Mouse (Mus musculus) right cerebral cortex, postnatal 14 days (tissue): ENCODE results near the gene Gm5447.

Experiments
- DNase-seq: peaks from one replicate; pipeline ENCODE4 v3.0.0; 2022

The Gm5447 gene

DNA sequence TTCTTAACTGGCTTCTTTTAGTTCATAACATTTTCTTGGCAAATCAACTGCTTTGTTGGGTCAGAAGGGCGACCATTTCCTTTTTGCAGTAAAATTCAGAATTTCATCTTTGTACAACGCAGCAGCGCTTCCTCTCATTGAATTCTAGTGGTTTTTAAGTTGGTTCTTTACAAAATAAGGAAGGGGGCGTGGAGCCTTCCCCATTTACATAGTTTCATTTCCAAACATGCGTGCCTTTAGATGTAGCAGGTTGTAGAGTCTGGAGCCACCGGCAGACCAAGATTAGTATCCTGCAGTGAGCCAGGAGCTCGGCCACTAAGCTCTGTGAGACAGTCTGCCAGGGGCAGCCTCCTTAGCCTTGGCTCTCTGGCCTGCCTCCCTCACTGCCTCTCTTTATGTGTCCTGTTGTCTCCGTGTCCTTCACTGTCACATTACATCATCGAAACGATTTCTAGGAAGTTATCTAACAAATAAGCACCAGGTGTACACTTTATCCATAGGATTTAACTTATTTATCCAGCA is 13.0 kb downstream of the Gm5447 start:
- DNase-seq: no peak

DNA sequence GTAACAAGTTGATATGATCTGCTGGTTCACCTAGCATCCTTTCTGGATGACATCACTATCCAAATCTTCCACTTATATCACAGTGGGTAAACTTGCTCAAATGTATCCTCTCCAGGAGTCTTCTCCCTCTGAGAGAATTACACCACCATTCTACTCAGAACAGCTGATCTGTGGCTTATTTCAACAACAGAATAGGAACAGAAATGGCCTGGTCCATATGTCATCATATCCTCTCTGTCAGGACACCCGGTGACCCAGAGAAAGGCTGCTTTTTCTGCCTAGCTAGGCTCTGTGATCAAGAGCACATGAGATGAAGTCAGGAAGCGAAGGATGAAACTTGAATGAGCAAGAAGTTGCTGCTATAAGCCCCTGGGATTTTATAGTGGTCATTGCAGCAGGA is 13.7 kb downstream of the Gm5447 start:
- DNase-seq: no peak

DNA sequence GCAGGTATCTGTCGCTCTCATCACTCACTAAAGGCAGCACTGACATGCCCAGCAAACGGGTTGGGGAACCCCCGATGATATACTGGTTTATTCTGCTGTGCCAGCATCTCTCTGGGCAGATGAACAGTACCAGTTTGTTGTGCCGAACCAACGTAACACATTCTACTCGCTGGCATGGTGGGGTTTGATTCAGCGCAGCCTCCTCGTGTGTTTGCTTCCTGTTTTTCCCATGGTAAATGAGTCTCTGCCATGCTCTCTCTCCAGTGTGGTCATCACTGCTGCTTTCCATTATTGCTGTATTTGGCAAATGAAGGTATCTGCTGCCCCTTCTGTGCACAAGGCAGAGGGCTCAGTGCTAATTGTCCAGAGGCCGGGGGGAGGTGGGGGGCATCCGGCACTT is 15.7 kb downstream of the Gm5447 start:
- DNase-seq: no peak

DNA sequence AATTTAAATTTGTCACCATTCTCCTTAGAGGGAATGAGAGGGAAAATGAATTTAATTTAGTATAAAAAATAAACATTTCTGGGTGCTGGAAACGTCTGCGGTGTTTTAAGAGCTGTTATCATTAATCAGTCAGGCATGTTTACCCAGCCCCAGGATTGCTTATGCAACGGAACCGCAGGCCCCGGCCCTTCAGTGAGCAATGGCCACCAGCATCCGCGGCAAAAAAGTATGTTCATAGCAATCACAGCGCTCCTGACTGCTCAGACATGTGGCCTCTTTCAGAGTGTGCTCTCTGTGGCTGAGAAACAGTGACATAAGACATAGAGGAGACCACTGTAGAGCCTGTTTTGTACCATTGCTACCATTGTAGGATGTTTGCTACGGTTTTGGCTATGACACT is 16.2 kb downstream of the Gm5447 start:
- DNase-seq: no peak

DNA sequence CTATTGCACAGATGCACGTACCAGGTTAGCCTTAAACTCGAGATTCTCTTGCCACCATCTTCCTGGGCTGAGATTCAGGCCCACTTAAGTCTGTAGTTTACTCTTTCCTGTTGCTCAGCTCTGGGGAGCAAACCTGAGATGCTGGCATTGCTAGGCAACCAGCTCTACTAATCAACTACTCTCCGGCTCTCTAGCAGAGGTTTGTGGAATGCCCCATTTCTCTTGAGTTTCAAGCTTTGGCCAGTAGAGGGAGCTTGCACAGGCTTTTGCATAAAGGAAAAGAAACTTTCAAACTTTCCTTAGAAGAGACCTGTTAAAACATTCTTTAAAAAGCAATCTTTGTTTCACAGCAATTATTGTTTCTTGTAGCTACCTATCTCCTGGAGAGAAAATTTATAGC is 19.8 kb downstream of the Gm5447 start:
- DNase-seq: peak; percentile 44

DNA sequence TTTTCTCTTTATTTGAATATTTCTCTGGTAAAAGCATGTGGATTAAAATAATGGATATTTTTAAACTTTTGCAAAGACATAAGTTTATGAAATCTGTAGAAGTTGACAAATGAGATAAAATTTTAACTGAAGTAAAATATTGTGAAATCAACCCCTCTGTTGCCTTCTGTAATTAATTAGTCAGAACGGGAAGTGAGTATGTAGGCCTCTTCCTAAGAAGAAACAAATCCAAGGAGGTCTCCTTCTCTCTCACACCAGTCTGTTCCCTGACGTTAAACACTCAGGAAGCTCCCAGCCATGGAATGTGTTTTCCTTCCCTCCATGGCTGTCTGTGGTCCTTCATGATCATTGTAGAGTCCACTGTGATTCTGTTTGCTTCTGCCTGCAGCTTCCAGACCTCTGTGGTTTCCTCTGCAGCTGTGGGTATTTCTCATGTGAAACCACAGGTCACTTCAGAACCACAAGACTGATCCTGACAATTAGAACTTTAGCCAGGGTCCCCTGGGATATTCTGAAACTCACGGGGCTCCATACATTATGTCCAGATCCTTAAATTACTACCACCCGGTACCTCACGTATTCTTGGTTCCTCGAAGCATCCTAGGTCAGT is 20.4 kb downstream of the Gm5447 start:
- DNase-seq: no peak

DNA sequence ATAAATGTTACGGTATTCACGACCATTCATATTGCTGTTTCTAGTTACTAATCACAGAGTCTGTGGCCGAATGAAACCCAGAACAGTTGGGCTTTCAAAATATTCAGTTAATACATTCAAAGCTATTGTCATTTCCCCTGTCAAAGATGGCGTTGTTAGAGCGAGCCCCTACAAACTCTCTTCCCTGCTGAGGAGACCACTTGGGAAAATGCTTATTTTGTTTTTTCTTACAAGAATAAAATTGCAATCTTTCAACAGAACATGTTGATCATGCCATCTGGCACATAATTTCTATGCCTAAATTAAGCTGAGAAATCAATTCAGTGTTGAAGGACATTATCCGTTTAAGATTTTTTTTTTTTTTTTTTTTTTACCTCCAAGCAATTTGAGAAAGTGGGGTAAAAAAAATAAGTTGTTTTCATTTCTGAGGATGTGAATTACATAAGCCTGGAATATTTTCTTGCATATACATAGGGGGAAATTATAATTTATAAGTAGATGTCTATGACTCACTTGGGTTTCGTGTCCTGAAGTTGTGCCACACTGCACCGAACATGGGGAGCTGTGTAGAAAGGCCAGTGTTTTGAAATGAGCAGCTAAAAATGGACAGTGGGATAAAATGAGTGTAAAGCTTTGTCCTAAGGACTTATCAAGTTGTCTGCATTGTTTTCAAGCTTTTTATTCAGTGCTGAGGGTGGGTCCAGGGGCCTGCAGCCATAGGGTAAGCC is 23.7 kb downstream of the Gm5447 start:
- DNase-seq: no peak

DNA sequence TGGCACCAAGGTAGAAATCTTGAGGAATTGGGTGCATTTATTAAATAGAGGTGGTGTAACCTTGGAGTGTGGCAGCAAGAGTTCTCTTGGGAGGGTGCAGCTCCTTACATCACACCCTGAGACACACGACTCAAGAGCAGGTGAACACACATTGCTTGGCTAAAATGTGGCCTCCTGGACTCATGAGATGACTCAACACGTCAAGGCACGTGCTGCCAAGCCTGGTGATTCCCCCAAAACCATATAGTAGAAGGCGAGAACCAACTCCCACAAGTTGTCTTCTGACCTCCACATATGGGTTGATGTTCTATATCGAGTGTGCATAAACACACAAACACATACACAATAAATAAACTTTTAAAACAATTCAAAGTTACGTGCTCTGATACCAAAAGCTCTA is 25.8 kb downstream of the Gm5447 start:
- no peak for DNase-seq

DNA sequence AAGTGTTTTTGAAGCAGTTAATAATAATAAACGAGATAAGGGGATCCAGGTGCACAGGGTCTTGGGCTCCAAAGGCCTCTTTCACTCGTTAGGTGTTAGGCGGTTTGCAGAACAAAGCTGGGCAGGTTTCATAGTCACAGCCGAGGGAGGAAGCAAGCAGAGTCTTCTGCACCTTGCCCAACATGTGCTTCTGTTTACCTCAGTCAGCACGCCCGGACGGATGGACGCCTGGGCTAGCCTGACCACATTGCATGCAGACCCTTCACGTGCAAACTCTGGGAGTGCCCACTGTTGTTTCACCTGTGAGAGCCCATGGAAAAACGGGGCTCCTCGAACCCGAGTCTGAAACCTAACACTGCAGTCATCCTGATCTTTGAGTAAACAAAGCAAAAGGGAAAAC is 30.5 kb downstream of the Gm5447 start:
- no peak for DNase-seq

DNA sequence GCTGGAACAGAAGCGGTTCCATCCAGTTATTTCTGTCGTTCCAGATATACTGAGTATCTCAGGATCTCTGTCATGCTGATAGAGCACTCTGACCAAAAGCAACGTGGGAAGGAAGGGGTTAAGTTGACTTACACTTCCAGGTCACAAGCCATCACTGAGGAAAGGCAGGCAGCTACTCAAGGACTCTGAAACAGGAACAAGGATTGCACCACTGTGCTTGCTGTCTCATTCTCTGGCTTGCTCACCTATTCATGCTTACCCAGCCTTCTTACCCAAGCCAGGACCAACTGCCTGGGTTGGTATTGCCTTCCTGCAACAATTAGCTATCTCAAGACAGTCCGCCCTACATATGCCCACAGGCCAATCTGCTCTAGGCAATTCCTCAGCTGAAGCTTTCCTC is 31.0 kb downstream of the Gm5447 start:
- DNase-seq: no peak

DNA sequence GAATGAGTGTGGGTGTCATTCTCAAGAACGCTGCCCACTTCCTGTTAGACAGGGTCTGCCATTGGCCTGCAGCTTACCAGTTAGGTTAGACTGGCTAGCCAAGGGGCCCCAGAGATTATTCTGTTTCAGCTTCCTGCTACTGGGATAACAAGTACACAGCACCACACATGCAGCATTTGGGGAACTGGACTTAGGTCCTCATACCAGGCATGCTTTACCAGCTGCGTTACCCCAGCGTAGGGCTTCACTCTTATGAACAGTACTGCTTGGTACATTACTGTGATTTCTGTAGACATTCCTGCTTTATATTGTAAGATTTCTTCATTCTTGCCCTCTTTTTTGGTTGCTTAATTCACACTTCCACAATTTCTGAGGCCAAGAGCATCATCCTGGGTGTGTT is 43.5 kb downstream of the Gm5447 start:
- no peak for DNase-seq

DNA sequence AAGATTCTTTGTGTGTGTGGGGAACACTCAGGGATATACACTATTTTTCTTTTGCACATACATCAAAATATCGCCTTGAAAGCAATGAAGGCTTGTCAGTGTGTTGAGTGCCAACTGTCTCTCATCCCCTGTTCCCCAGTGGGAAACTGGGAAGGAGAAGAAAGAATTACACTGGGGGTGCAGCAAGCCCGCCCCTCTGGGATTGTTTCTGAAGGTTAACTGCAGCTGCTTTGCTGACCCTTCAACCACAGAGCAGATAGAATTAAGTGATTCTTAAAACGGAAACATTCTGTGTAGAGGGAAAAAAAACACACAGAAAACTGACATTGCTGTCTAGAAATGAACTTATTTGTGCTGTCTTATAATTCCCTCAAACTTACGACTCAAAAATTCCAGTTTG is 47.5 kb downstream of the Gm5447 start:
- no peak for DNase-seq

DNA sequence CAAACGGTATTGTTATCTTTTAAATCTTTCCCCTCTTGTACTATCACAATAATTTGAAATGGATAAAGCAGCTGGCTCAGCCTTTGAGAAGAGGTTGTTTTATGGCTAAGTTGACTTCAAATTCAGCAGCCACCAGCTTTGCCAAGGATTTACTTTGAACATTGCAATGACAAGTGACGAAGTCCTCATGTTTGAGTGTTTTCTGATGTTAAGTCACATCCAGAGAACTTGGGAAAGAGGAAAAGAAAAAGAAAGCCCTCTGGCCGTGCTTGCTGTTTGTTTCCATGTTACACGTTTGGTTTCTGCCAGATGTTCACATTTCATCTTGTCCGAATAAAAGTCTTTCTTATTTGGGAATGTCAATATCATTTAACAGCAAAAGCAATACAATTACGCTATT is 47.9 kb downstream of the Gm5447 start:
- DNase-seq: no peak

DNA sequence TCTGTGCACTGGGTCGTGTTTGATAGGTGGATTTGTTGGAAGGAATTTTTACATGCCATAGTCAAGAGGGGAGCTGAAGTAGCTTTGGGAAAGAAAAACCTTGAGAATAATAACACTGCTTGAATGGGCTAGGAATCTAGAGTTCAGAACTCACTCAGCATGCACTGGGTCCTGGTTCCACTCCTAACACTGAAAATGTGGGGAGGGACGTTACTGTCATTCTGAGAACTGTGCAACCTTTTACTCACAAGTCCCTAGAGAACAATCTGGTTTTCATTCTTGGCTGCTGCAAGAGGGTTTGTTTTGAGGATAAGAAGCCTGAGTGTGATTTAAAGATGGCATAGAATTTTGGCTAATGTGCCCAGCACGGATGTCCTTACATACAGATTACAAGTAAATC is 49.7 kb downstream of the Gm5447 start:
- no peak for DNase-seq
